Mouse (Mus musculus) layer of hippocampus, postnatal 25 days (tissue): ENCODE data around the gene Fat3. TPM values are rescaled to one million over a fixed set of nuclear protein-coding genes. Genes with fewer than 3 reads are reported as not detected.

ENCODE experiments used
- DNase-seq, 2 experiments: peaks; one replicate each; pipeline ENCODE4 v3.0.0; 2022; ENCODE audit warnings: mixed read lengths in 2 of 2, low spot score in 1 of 2; ENCODE audit errors: extremely low spot score in 1 of 2
- total RNA-seq, 2 experiments: library from RNA; stranded (reverse); gene quantifications; 2 replicates each; pipeline ENCODE4 v1.2.3; 2021

Fat3 gene
- total RNA-seq, 2 experiments from 2014 or later, result 31.0 to 40.9 TPM

DNA sequence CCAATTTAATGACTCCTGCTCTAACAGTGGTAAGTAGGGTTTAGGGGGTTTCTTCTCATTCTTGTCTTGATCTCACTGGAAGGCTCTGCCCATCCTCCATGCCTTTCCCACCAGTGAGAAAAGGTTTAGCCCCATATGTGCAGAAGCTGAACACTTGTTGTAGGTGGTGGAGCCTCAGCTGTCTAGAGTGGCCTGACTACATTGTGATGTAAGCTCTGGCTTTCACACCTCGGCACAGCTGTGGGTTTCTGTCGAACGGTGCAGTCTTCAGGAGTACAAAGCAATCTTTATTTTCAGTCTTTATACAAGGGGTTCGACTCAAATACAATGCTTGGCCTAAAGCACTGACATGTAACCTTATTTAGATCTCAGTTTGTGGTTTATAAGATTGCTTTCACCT is 437.6 kb downstream of the Fat3 start:
- DNase-seq, result no peak

DNA sequence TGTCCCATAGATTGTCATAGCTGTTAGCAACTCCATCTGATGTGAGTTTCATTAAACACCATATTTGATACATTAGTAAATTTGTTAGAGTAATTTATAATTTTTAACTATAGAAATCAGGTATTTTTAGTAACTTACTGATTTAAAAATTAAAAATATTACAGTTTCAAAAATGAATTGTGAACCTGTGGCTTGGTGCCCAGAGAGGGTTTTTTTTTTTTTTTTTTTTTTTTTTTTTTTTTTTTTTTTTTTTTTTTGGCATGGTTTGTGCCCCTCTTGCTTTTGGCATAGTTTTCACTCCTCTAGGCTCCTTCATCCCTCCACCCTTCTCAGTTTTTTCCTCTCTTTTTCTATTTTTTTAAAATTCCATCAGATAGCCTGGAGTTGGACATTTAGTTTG is 438.6 kb downstream of the Fat3 start:
- DNase-seq, result no peak

DNA sequence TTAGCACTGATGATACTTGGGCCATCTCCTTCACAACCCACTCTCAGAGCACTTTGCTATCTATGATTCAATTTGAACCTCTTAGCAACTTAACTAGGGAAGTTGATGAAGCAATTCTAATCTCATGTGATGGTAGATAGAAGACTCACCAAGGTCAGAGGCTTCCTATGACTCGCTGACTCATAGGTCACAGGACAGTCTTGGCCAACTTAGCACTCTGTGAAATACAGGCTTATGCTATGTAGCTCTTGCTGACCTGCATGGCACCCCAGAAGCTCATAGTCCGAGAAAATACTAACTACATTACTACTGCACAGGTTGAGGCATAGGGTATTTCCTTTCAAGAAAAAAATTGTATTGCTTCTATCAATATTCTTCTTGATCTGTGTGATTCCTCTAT is 454.4 kb downstream of the Fat3 start:
- DNase-seq, result no peak

DNA sequence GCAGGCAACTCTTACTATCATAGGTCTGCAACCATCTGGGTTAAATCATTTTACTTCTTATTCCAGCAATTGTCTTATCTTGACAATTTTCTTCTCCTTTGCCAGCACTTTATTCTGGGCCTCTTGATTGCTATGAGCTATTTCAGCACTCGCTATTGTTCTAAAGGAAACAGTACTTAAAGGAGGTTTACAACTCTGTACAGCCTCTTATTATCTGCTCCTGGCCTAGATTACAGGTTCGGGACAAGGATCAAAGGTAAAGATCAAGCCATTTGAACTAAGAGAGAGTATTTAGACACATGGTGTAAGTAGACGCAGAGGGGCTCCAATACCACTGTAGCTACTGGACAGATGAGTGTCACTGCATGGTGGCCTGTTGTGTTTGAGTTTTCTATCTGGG is 463.7 kb downstream of the Fat3 start:
- no peak for DNase-seq

DNA sequence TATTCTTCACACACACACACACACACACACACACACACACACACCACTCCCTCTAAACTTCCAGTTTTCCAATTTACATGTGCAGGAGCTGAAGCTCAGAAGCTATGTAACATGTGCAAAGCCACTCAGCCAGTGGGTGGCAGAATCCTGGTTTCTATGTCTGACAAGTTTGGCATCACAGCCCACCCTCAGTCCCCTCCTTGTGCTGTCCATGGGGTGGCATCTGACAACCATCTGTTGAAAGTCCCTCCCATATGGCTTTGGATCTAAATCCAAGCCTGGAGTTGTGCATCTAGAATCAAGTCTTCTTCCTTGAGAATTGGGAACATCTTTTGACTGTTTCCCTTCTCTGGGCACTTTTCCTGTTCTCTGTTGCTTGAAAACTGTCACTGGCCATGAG is 464.7 kb downstream of the Fat3 start:
- DNase-seq, result peak in 1 of 2 experiments; percentile 24

DNA sequence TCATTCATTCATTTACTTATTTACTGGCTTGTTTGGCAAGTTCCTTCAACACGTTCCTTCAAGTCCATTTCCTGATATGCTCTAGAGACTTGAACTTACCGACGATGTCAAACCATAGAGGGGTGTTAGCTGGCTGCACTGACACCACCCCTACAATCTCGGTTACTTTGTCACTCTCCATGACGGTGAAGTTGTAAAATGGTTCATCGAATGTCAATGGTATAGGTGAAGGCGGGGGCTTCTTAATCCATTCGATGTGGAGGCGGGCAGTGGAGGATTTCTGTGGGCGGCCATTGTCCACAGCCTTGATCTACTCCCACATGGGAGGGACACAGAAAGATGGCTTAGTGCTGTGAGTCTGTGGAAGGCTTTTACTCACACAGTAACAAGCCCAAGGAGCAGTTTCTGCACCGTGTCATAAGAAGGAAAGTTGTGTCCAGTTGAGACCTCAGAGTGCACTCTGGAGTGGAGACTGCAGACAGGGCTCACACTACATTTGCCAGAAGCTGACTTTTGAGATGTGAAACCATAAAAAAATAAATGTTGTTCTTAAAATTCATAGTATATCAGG is 471.3 kb downstream of the Fat3 start:
- DNase-seq, result no peak

DNA sequence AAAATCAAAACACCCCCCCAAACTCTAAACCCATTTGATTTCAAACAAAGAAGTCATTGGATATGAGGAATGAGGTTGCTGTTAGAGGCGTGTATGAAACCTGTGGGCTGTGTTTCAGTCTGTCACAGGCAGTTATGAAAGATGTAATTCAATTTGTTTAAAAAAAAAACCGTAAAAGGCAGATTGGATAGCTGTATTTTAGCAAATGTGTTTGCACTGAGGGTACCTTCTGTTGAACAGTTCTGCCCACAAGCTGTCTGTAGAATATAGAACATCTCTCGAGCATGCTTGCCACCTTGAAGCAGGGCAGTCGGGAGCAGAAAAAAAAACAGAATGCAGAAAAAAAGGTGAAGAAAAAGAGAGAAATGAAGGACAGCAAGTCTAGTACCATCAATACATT is 472.0 kb downstream of the Fat3 start:
- DNase-seq, result no peak

DNA sequence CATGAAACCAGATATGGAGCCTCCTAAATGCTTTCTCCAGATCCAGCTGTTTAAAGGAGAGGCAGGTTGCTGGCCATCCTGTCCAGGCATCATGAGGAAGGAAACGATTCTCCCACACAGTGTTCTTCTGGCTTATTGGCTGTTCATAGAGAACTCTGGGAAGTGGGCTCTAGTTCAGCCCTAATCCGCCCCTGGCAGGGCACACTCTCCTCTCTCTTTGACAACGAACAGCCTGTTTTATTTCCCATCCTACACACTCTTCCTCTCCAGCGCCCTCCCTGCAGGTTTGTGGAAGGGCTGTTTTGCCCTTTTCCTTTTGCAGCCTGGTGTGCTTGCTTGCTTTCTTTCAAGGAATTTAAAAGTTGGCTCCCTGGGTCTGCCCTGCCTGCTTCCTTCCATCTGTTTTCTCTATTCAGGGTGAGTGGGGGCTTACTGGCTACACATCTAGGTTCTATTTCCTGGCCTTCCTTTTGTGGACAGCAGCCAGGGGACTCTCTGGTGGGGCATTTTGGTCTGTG is 472.6 kb downstream of the Fat3 start:
- no peak for DNase-seq

DNA sequence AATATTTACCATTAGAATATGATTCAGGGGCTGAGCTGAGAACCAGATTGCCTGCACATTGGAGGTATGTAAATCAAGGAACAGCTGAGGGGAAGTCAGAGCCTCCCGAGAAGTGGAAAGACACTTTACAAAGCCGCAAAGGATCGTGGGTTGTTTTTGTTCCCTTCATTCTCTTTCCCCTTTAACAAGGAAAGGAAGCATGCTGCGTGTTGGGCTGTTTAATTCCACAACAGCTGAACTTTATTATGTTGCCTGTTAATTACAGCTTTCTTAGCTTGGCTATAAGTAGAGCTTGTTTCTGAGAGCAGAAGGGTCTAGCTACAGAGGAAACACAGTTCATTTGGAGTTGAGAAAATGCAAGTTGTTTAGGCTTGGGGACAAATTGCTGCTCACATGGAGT is 475.0 kb downstream of the Fat3 start:
- DNase-seq, result no peak

DNA sequence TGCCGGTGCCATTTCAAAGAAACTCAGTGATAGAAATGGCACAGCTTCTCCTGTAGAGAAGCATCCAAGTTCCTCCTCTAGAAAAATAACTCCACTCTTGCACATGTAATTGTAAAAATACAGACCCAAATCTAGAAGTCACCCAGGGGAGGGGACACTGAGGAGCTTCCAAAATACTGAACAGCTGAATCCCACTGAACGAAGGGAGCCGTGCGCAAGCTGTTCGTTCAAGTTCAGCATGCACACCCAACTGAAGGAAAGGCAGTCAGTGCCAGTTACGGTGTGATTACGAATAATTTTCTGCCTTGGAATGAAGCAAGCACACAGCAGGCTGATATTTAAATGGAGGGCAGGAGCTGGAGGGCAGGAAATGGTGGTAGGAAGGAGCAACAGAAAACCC is 476.4 kb downstream of the Fat3 start:
- DNase-seq, result no peak

DNA sequence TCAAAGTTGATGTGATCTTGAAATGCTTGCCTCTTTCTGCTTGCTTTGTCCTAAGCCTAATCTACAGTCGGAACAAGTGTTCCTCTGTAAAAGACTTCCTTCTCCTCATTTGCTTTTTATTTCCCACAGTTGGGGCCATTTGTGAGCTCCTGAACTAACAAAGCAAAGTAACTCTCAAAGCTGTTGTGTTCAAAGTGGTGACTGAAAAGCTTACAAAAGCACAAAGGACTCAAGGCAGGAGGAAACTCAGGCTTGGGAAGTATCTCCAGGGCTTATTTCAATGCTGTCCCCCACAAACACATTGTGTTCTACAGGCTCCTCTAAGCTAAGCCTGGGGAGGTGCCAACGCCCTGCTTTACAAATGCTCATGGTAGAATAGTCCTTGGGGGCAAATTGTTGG is 487.0 kb downstream of the Fat3 start:
- DNase-seq, result no peak

DNA sequence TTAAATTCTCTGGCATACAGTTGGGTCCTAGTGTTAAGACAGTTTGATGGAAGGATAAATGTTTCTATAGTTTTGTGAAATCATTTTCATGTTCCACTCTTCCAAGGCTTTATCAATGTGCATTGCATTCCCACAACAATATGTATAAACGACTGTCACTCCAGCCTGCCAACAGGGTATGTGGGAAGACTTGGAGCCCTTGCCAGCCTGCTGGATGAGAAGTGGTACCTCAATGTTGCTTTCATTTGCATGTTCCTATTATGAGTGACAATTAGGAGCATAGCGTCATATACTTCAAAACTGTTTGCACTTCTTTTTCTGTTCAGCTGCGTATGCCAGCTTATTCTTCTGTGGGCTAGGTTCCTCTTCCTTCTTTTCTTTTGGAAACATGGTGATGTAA is 489.7 kb downstream of the Fat3 start:
- no peak for DNase-seq

DNA sequence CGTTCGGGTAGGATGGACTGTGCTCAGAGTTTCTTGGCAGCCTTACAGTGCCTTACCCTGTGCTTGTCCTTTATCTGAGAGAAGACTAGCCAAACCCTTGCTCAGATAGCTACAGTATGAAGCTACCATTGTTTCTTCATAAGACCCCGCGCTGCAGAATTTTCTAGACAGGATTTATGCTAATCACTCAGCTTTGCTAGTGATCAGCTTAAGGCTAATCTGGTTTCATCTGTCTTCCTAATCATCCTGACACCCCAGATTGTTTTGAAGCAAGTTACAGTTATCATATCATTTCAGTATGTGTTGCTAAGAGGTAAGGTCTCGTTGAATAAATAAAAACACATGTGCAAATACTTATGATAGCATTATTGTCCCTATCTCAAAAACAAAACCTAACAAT is 493.6 kb downstream of the Fat3 start:
- no peak for DNase-seq

DNA sequence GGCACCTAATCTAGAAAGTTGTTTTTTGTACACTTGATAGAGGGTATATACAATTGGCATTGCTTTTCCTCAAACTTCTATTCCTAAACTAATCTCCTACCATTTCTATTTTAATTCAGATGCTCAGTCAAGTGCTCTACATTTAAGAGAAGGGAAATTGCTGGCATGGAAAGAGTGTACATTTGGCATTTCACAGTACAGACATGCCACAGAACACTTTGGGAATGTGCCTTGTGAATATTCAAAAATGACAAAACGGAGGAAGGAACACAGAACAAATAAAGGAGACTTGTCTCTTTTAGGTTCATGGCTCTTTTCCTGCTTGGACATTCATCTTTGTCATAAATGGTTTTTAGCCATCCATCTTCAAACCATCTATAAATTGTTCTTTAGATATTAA is 498.1 kb downstream of the Fat3 start:
- no peak for DNase-seq

DNA sequence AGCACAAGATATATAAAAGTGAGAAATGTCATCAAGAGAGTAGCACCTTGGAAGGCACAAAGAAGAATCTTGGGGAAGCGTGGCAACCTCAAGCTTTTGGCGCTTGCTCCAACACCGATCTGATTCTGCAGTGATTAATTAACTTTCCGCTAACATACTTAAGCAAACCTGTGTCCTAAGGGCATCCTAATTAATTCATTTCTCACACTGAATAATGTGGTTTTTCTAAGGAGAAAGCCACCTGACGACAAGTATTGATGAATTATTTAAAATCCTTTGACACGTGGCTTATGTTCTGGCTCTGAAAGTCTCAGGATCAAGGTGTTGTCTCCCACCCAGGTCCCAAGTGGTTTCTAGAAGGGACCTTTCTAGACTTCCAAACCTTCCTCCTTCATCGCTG is 506.3 kb downstream of the Fat3 start:
- no peak for DNase-seq

DNA sequence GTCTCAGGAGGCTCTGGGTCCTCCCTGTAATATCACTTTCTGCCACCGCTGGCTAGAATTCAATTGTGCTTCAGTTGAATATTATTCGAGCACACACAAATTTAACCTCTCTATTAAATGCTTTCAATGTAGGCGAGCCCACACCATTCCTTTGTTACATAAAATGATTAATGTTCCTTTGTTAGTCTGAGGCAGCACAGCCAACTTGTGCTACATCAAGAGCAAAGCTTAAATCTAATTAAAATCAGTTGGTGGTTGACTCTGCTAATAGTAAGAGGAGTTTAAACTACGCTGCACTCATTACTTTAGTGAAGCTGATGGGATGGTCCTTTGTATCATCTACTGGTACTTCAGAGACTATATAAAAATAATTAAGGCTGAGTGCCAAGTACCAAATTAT is 506.9 kb downstream of the Fat3 start:
- DNase-seq, result no peak

DNA sequence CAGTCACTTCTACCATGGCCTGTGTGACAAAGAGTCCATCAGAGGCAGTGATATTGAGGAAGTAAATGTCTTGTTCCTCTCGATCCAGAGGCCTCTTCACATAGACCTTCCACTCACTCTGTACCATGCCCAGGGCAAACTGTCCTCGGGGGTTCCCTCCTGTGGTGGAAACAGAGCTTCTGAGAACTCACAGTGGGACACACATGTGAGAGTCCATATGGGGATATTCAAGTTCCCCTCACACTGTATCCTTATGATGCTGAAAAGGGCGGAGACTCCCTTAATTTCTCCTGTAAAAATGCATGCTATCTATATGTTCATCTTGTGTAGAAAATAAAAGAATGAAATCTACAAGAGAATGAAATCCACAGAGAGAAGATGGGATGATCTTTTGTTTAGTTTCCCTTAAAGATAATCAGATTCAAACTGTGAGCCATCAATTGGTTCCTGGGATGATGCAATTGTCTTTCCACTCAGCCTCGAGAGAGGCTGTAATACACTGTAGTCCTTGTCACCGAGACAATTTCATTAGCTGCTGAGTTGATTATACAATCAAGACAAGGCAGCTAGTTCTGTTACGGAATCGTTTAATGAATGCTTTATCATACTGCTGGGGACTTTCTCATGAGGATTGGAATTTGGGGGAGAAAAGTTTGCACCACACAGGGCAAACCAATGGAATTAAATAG is 508.8 kb downstream of the Fat3 start:
- DNase-seq, result no peak

DNA sequence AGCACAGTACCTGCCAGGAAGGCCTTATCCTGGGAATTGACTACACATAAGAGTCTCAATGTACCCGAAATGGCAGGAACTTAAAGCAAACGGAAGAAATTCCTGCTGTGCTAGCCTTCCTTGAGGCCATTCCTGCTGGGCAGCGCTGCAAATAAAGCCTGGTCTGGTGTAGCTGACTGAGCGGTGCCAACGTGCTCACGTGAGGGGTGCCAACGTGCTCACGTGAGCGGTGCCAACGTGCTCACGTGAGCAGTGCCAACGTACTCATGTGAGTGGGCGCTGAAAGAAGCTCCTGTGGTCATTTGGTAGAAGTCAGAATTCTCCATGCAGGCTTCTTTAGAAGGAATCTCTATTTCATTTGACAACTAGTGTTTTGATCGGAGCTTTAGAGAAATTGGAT is 522.8 kb downstream of the Fat3 start:
- DNase-seq, result no peak

DNA sequence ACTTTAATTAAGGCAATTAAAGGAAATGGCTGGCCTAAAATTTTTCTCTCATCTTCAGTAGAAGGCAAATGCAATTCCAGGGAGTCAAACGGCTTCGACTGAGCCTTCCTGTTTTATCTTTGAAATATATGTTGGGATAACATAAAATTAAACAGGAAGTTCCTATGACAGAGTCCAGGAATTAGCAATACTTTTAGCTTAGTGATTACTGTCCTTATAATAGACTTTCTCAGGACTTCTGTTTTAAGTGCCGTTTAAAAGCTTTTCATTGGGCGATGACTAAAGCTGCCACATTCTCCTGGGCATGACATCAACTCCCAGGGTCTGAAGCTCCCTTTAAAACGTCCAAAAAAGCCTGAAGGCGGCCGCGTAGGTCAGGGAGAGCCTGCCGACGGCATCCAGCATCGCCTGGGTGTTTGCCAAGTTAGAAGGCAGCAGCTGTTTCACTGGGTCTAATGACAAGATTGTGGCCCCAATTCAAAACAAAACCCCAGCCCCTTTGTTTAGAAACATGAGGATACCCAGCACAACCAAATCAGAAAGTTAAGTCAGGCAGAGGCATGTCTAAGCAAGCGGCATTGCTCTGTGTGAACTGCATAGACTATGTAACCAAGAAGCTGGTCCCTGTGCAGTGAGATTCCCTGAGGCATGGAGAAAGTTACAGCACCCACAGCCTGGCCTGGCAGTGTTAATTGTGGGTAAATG is 524.0 kb downstream of the Fat3 start:
- DNase-seq, result no peak

DNA sequence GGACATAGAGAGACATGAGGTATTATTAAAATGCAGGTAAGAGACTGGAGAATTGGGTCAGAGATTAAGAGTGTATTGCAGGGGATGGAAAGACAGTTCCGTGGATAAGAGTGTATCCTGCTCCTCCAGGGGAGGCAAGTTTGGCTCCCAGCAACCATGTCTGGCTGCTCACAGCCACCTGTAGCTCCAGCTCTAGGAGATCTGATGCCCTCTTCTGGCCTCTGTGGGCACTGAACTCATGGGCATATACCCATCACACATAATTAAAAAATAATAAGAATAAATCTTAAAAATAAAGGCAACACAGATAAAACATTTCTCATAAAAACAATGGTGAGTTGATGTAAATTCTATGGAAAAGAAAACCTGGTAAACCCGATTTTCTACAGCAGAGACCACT is 525.1 kb downstream of the Fat3 start:
- no peak for DNase-seq

DNA sequence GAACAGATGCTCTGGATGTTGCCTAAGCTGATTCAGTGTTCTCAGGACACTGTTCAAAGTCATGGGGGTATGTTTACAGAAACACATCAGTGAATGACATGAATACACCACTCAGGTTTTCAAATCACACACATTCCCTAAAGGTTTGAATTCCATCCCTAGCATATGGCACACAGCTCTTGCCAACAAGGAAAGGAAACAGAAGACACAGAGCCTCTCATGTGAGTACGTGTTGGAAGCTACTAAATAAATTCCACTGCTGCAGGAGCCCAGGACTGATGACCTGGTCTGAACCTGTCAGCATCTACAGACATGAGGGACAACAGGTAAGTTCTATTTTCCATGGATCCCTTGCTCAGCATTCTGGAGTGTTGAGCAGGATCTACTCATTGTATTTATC is 528.9 kb downstream of the Fat3 start:
- DNase-seq, result no peak

DNA sequence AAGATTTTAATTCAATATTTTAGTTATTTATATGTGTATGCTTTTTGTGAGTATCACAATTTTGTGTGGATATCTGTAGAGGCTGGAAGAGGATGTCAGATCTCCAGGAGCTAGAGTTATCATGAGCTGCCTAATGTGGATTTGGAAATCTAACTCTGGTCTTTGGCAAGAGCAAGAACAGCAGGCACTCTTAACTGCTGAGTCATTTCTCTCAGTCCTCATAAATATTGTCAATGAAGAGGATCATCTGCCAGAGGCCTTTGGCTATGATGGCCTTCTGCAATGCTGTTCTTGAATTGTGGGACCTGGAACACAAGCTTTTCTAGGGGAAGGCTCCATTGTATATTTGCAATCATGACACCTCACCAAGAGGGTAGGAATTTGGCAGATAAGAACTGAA is 529.7 kb downstream of the Fat3 start:
- no peak for DNase-seq
